Mouse (Mus musculus) ES-Bruce4 (cell line): ENCODE data around the gene Hectd1.

Experiments used
- CTCF ChIP-seq: IDR thresholded peaks from one replicate; pipeline ENCODE4 v1.8.1; 2011; ENCODE audit warnings: low read depth, low read length
- EP300 ChIP-seq: IDR thresholded peaks from 2 replicates; pipeline ENCODE4 v1.6.1; 2011; ENCODE audit warnings: low read depth, low read length; ENCODE audit not compliant: insufficient read depth
- POLR2A ChIP-seq: IDR thresholded peaks from one replicate; pipeline ENCODE4 v1.8.1; 2011; ENCODE audit warnings: low read length; ENCODE audit not compliant: insufficient read depth

GRCm38 (mm10) chr12:51844771-51845256 lies 15.5 kb upstream of the Hectd1 start:
- no peak for TF ChIP-seq EP300
- peak; percentile 55 for TF ChIP-seq POLR2A
- TF ChIP-seq CTCF, result no peak
